Mouse (Mus musculus) heart, embryonic 16.5 days (tissue): ENCODE measurements around the gene Dpp6. TPM values are rescaled to one million over a fixed set of nuclear protein-coding genes. Genes with fewer than 3 reads are reported as not detected.

Experiments
- ATAC-seq: fragments of 200-750 bp; cut with Nextera tagmentation; replicated peaks from 2 replicates; pipeline ENCODE4 v1.8.0; 2017; ENCODE audit warnings: moderate number of reproducible peaks; ENCODE audit not compliant: insufficient read depth, low FRiP score; ENCODE audit errors: extremely low read depth
- H3K27ac ChIP-seq: fragments of 300-500 bp; sonication (generic); 2 replicates; pipeline ENCODE4 v1.5.1; 2014; ENCODE audit warnings: mild to moderate bottlenecking, low read length, control low read depth, moderate library complexity
- H3K27me3 ChIP-seq: fragments of 300-500 bp; sonication (generic); 2 replicates; pipeline ENCODE4 v1.6.1; 2014; ENCODE audit warnings: low read length, mixed read lengths; ENCODE audit not compliant: control insufficient read depth, insufficient read depth
- H3K36me3 ChIP-seq: fragments of 300-500 bp; sonication (generic); 2 replicates; pipeline ENCODE4 v1.6.1; 2014; ENCODE audit not compliant: control insufficient read depth, insufficient read depth
- H3K4me1 ChIP-seq: fragments of 300-500 bp; sonication (generic); 2 replicates; pipeline ENCODE4 v1.6.1; 2014; ENCODE audit warnings: low read length, mixed read lengths; ENCODE audit not compliant: control insufficient read depth, insufficient read depth
- H3K4me2 ChIP-seq: fragments of 300-500 bp; sonication (generic); 2 replicates; pipeline ENCODE4 v1.6.1; 2014; ENCODE audit warnings: low read depth, mild to moderate bottlenecking, control low read depth, low read length
- H3K4me3 ChIP-seq: fragments of 300-500 bp; sonication (generic); 2 replicates; pipeline ENCODE4 v1.5.1; 2014; ENCODE audit warnings: mild to moderate bottlenecking, control low read depth, low read length
- H3K9ac ChIP-seq: fragments of 300-500 bp; sonication (generic); 2 replicates; pipeline ENCODE4 v1.6.1; 2014; ENCODE audit warnings: low read length, control low read depth
- H3K9me3 ChIP-seq: fragments of 300-500 bp; sonication (generic); replicated peaks from 2 replicates; pipeline ENCODE4 v1.6.1; 2016; ENCODE audit warnings: low read length; ENCODE audit not compliant: control insufficient read depth
- WGBS: fragments of 180-500 bp; shearing (Covaris S2); extraction: QIAGEN DNeasy Blood & Tissue Kit; methylation state at CpG from one replicate; pipeline ENCODE4 v1.1.7; 2014; 5-methylcytosine and 5-hydroxymethylcytosine counted together
- polyA plus RNA-seq: library from polyadenylated mRNA; unstranded; fragments of >200 nt; fragmentation: Nextera tagmentation; extraction: Ambion mirVana; gene quantifications from 2 replicates; pipeline ENCODE4 v1.2.1, GENCODE M21; 2015

Dpp6 gene
- polyA plus RNA-seq, 1 experiment from 2014 or later: 0.91 TPM

GRCm38 (mm10) chr5:27544816-27545270 is 727.8 kb downstream of the Dpp6 start:
- Histone ChIP-seq H3K9me3 (no peaks in the 10 kb centered on the region), H3K9ac (no peak overlapping the region), H3K27me3 (no peaks in the 10 kb centered on the region), H3K27ac (no peak overlapping the region), H3K4me3 (no peak overlapping the region), H3K36me3 (no peaks in the 10 kb centered on the region), H3K4me2 (no peak overlapping the region), H3K4me1 (no peaks in the 10 kb centered on the region)
- ATAC-seq: no peak
- 18% methylated on average over 2 of the region's 2 CpGs for WGBS

- H3K27ac ChIP-seq: no peak overlapping the region
- H3K36me3 ChIP-seq: no peaks in the 10 kb centered on the region
- H3K9ac ChIP-seq: no peak overlapping the region
- no peaks in the 10 kb centered on the region for H3K4me1 ChIP-seq
- no peak overlapping the region for H3K4me2 ChIP-seq
- WGBS: 72% methylated on average over 4 of the region's 4 CpGs
- H3K27me3 ChIP-seq: no peaks in the 10 kb centered on the region
- H3K9me3 ChIP-seq: no peaks in the 10 kb centered on the region
- ATAC-seq: no peak
- H3K4me3 ChIP-seq: no peak overlapping the region
Measured at GRCm38 (mm10) chr5:27549291-27549690, 732.3 kb downstream of the Dpp6 start.

GRCm38 (mm10) chr5:27565700-27566099 is 748.7 kb downstream of the Dpp6 start:
- H3K4me1 ChIP-seq: no peaks in the 10 kb centered on the region
- H3K4me3 ChIP-seq: no peak overlapping the region
- ATAC-seq: no peak
- no peak overlapping the region for H3K4me2 ChIP-seq
- 56% methylated on average over 7 of the region's 7 CpGs for WGBS
- no peaks in the 10 kb centered on the region for H3K36me3 ChIP-seq
- no peaks in the 10 kb centered on the region for H3K9me3 ChIP-seq
- no peak overlapping the region for H3K27ac ChIP-seq
- no peak overlapping the region for H3K9ac ChIP-seq
- no peaks in the 10 kb centered on the region for H3K27me3 ChIP-seq

GRCm38 (mm10) chr5:27587970-27588758 is 771.2 kb downstream of the Dpp6 start:
- Histone ChIP-seq H3K27me3 (no peaks in the 10 kb centered on the region), H3K4me2 (no peak overlapping the region), H3K36me3 (no peaks in the 10 kb centered on the region), H3K9me3 (no peaks in the 10 kb centered on the region), H3K4me3 (no peak overlapping the region), H3K4me1 (no peaks in the 10 kb centered on the region), H3K27ac (no peak overlapping the region), H3K9ac (no peak overlapping the region)
- 44% methylated on average over 8 of the region's 8 CpGs for whole genome bisulfite sequencing
- ATAC-seq: no peak

GRCm38 (mm10) chr5:27604132-27604531 is 787.1 kb downstream of the Dpp6 start:
- no peak overlapping the region for H3K9ac ChIP-seq
- H3K27me3 ChIP-seq: no peaks in the 10 kb centered on the region
- H3K4me3 ChIP-seq: no peak overlapping the region
- WGBS: 84% methylated on average over 1 of the region's 1 CpGs
- no peak overlapping the region for H3K4me2 ChIP-seq
- H3K27ac ChIP-seq: no peak overlapping the region
- no peaks in the 10 kb centered on the region for H3K4me1 ChIP-seq
- no peaks in the 10 kb centered on the region for H3K9me3 ChIP-seq
- ATAC-seq: no peak
- H3K36me3 ChIP-seq: no peaks in the 10 kb centered on the region

GRCm38 (mm10) chr5:27615769-27616168 is 798.8 kb downstream of the Dpp6 start:
- WGBS: 27% methylated on average over 7 of the region's 7 CpGs
- no peak overlapping the region for H3K9ac ChIP-seq
- H3K36me3 ChIP-seq: no peaks in the 10 kb centered on the region
- no peak for ATAC-seq
- no peak overlapping the region for H3K4me2 ChIP-seq
- no peaks in the 10 kb centered on the region for H3K4me1 ChIP-seq
- no peak overlapping the region for H3K27ac ChIP-seq
- no peaks in the 10 kb centered on the region for H3K27me3 ChIP-seq
- no peaks in the 10 kb centered on the region for H3K9me3 ChIP-seq
- H3K4me3 ChIP-seq: no peak overlapping the region

- Histone ChIP-seq H3K27ac (no peak overlapping the region), H3K36me3 (no peaks in the 10 kb centered on the region), H3K4me3 (no peak overlapping the region)
Measured at GRCm38 (mm10) chr5:27621811-27622210, 804.8 kb downstream of the Dpp6 start.

GRCm38 (mm10) chr5:27623876-27624275 is 806.9 kb downstream of the Dpp6 start:
- no peak overlapping the region for H3K9ac ChIP-seq
- no peak overlapping the region for H3K27ac ChIP-seq
- 52% methylated on average over 1 of the region's 1 CpGs for WGBS
- ATAC-seq: no peak
- H3K9me3 ChIP-seq: no peaks in the 10 kb centered on the region
- H3K4me3 ChIP-seq: no peak overlapping the region
- H3K4me1 ChIP-seq: no peaks in the 10 kb centered on the region
- H3K27me3 ChIP-seq: no peaks in the 10 kb centered on the region
- no peak overlapping the region for H3K4me2 ChIP-seq
- no peaks in the 10 kb centered on the region for H3K36me3 ChIP-seq

More at GRCm38 (mm10) chr5:27621811-27622210, 804.8 kb downstream of the Dpp6 start:
- Histone ChIP-seq H3K4me2 (no peak overlapping the region), H3K4me1 (no peaks in the 10 kb centered on the region), H3K27me3 (no peaks in the 10 kb centered on the region), H3K9ac (no peak overlapping the region), H3K9me3 (no peaks in the 10 kb centered on the region)
- ATAC-seq: no peak

GRCm38 (mm10) chr5:27632151-27632550 is 815.1 kb downstream of the Dpp6 start:
- H3K27me3 ChIP-seq: no peaks in the 10 kb centered on the region
- no peaks in the 10 kb centered on the region for H3K36me3 ChIP-seq
- H3K9me3 ChIP-seq: no peaks in the 10 kb centered on the region
- no peak overlapping the region for H3K4me3 ChIP-seq
- H3K27ac ChIP-seq: no peak overlapping the region
- no peaks in the 10 kb centered on the region for H3K4me1 ChIP-seq
- no peak overlapping the region for H3K9ac ChIP-seq
- H3K4me2 ChIP-seq: no peak overlapping the region
- 80% methylated on average over 2 of the region's 2 CpGs for WGBS
- ATAC-seq: no peak
